Mouse (Mus musculus): Measurements from ENCODE around the gene Gskip. TPM values are rescaled to one million over a fixed set of nuclear protein-coding genes. Genes with fewer than 3 reads are reported as not detected.

The Gskip gene
- total and polyA plus RNA-seq, 3 experiments: 12.3 to 21.9 (median 13.3) TPM

DNA sequence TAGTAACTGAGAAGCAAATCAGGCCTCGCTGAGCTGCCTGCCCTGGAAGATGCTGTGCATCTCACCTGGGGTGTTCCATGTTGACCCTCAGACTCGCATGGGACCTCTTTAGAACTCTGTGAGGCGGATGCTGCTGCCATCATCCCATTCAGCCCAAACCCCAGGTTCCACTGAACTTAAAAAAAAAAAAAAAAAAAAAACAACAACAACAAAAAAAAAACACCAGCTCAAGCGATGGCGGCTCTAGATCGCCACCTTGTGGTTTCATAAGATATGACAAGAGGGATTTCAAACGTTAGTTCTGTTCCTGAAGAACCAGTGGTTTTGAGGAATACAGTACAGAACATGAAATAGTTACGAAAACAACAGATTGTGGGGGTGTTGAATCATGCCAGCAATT, 43.3 kb downstream of the Gskip start:
- TF ChIP-seq ZKSCAN1 (IDR thresholded peaks at IDR 0.05; ENCODE audit: borderline replicate concordance, low read depth, low read length): no peak; the same call in 1 of the 2 replicates
- peak; percentile 81 for TF ChIP-seq IRF4 (IDR thresholded peaks at IDR 0.05; ENCODE audit: low read depth, low read length)
- TF ChIP-seq CTCF (conservative IDR thresholded peaks at IDR 0.05 in 1 of 2, IDR thresholded peaks at IDR 0.05 in 1 of 2; ENCODE audit: low read depth in 2 of 2, low read length in 2 of 2): peak; percentile 38 to 58
- TF ChIP-seq JUND (conservative IDR thresholded peaks at IDR 0.05; ENCODE audit: low read depth, low read length): no peak
- no peak for TF ChIP-seq TBP (conservative IDR thresholded peaks at IDR 0.05; ENCODE audit: low read depth, low read length)
- no peak for TF ChIP-seq MXI1 (IDR thresholded peaks at IDR 0.05; ENCODE audit: low read depth, low read length)
- peak; percentile 27 for TF ChIP-seq RAD21 (IDR thresholded peaks at IDR 0.05; ENCODE audit: low read depth, low read length)
- TF ChIP-seq ZNF384 (IDR thresholded peaks at IDR 0.05; ENCODE audit: low read depth, low read length): peak; percentile 94
- Histone ChIP-seq H3K27ac (ENCODE audit: insufficient read depth, low read depth) (no peak overlapping the region), H3K4me1 (ENCODE audit: control insufficient read depth in 1 of 2, insufficient read depth in 2 of 2) (peaks cover 6 to 19% of the 10 kb centered on the region in 2 experiments; a peak in 3 of 4 replicates), H3K36me3 (replicated peaks in 1 of 2; ENCODE audit: control insufficient read depth in 1 of 2, insufficient read depth in 1 of 2, low read length in 1 of 2) (no peaks in the 10 kb centered on the region), H3K79me2 (replicated peaks; ENCODE audit: control insufficient read depth, extremely low read depth, insufficient read depth, poor library complexity, severe bottlenecking) (no peaks in the 10 kb centered on the region), H3K9me3 (replicated peaks; ENCODE audit: low read length) (no peaks in the 10 kb centered on the region), H3K9ac (ENCODE audit: insufficient read depth, low read depth) (no peak overlapping the region), H3K27me3 (replicated peaks) (no peaks in the 10 kb centered on the region), H3K4me3 (replicated peaks in 1 of 3; ENCODE audit: low read depth in 2 of 3, low read length in 2 of 3, poor library complexity in 1 of 3) (no peak overlapping the region), H3K4me2 (ENCODE audit: insufficient read depth, low read depth, poor library complexity, severe bottlenecking) (no peak overlapping the region)
- in situ Hi-C loops (cut with MboI; ENCODE audit: low pct_ligation_motif_present, low pct_unique_long_range_greater_than_20kb, low sequenced_read_pairs) (loop anchor here (10.0 kb wide), 1 partner anchor 233 kb away; no protein-coding TSS in a partner anchor), dilution Hi-C loops (cut with MboI; ENCODE audit: extremely low pct_ligation_motif_present, extremely low pct_unique_long_range_greater_than_20kb, low sequenced_read_pairs) (no loop called here)
- peak; percentile 49 for DNase-seq (ENCODE audit: extremely low read depth)

DNA sequence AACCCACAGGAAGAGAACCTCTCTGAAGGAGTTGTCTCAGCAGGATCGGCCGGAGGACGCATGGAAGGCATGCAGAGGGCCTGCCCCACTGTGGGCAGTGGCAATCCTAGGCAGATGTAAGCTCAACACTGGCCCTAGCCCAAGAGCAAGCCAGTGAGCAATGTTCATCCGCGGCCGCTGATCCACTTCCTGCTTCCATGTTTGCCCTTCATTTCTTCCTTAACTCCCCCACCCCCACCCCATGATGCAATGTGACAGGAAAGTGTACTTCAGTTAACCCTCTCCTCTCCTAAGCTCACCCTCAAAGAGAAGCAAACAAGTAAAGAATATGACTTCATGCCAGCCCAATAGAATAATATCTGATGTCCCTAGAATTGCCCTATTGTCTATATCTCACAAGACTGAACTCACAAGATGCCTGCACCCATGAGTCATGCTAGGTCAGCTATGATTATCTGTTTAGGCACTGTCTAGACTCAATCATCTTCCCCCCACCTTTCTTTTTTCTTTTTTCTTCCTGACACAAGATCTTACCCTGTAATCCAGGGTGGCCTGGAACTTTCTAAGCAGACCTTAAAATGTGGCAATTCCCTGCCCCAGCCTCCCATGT, 46.3 kb downstream of the Gskip start:
- no peak overlapping the region for H3K9ac ChIP-seq (ENCODE audit: insufficient read depth, low read depth)
- no peak for TF ChIP-seq RAD21 (IDR thresholded peaks at IDR 0.05; ENCODE audit: low read depth, low read length)
- no peak for TF ChIP-seq JUN (IDR thresholded peaks at IDR 0.05; ENCODE audit: insufficient read depth, low read depth, low read length)
- no peak for TF ChIP-seq ZKSCAN1 (IDR thresholded peaks at IDR 0.05; ENCODE audit: borderline replicate concordance, low read depth, low read length)
- TF ChIP-seq TBP (conservative IDR thresholded peaks at IDR 0.05; ENCODE audit: low read depth, low read length): no peak
- TF ChIP-seq HCFC1 (IDR thresholded peaks at IDR 0.05; ENCODE audit: low read depth, low read length): no peak
- TF ChIP-seq E2F4 (IDR thresholded peaks at IDR 0.05; ENCODE audit: insufficient replicate concordance, low read depth, low read length): no peak
- no peak for TF ChIP-seq BHLHE40 (IDR thresholded peaks at IDR 0.05; ENCODE audit: low read depth, low read length)
- TF ChIP-seq IRF4 (IDR thresholded peaks at IDR 0.05; ENCODE audit: low read depth, low read length): no peak
- TF ChIP-seq ETS1 (conservative IDR thresholded peaks at IDR 0.05; ENCODE audit: low read depth, low read length): no peak
- TF ChIP-seq USF2 (conservative IDR thresholded peaks at IDR 0.05; ENCODE audit: low read depth, low read length): no peak
- no peak for TF ChIP-seq MXI1 (IDR thresholded peaks at IDR 0.05; ENCODE audit: low read depth, low read length)
- in situ Hi-C loops (cut with MboI; ENCODE audit: low pct_ligation_motif_present, low pct_unique_long_range_greater_than_20kb, low sequenced_read_pairs): no loop called here
- H3K79me2 ChIP-seq (replicated peaks; ENCODE audit: control insufficient read depth, extremely low read depth, insufficient read depth, poor library complexity, severe bottlenecking): no peaks in the 10 kb centered on the region
- peaks cover 0 to 5% of the 10 kb centered on the region in 2 experiments; a peak in 1 of 4 replicates for H3K4me1 ChIP-seq (ENCODE audit: control insufficient read depth in 1 of 2, insufficient read depth in 2 of 2)
- no peak overlapping the region for H3K4me3 ChIP-seq (replicated peaks in 1 of 3; ENCODE audit: low read depth in 2 of 3, low read length in 2 of 3, poor library complexity in 1 of 3)
- dilution Hi-C loops (cut with MboI; ENCODE audit: extremely low pct_ligation_motif_present, extremely low pct_unique_long_range_greater_than_20kb, low sequenced_read_pairs): no loop called here
- no peak overlapping the region for H3K27ac ChIP-seq (ENCODE audit: insufficient read depth, low read depth)
- no peak for DNase-seq (ENCODE audit: extremely low read depth)
- no peaks in the 10 kb centered on the region for H3K36me3 ChIP-seq (replicated peaks in 1 of 2; ENCODE audit: control insufficient read depth in 1 of 2, insufficient read depth in 1 of 2, low read length in 1 of 2)
- no peaks in the 10 kb centered on the region for H3K9me3 ChIP-seq (replicated peaks; ENCODE audit: low read length)
- no peak overlapping the region for H3K4me2 ChIP-seq (ENCODE audit: insufficient read depth, low read depth, poor library complexity, severe bottlenecking)
- no peaks in the 10 kb centered on the region for H3K27me3 ChIP-seq (replicated peaks)
